17 mouse cellular contexts compared by ENCODE assay signal in the genomic region with DNA sequence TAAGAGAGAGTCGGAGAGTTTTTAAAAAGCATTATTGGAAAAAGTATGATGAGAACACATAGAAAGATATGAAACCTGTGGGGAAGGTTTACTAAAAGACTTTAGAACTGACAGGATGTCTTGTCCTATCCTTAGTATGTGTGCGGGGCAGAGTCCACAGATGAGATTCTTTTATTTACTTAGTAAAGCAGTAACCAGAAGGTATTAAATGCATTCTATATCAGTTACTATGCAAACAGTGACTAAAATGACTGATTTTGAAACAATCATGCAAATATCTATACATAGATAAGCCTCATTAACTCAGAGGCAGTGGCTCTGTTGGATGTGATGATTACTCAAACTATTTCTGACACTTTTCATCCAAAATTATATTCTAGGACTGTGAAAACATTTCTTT.
"Had no signal": no experiment of that assay in that cellular context is flagged by ENCODE, and none has a peak within 500 bp of the region (broad histone marks: within the 10 kb centered on the region; RNA-seq: fewer than 3 reads in every experiment).

No protein-coding gene starts in this region.

- H3K4me3 ChIP-seq: liver, embryonic 15.5 days had no signal

- DNase-seq: kidney, adult 18-20 months; kidney, adult 9 months; kidney, postnatal 14 days; kidney, postnatal 4 days; layer of hippocampus, adult 9-11 months; lung, adult 2 months; lung, postnatal 14 days; lung, postnatal 4 days; midbrain, embryonic 14.5 days; right cerebral cortex, postnatal 14 days; right cerebral cortex, postnatal 4 days; spleen, adult 18-20 months; thymus, adult 18-20 months; thymus, postnatal 36 days had no signal

- H3K27ac ChIP-seq: liver, embryonic 15.5 days had no signal

- H3K9me3 ChIP-seq: liver, embryonic 15.5 days had no signal

- H3K36me3 ChIP-seq: liver, embryonic 15.5 days had no signal

- H3K9ac ChIP-seq: liver, embryonic 15.5 days had no signal

- H3K27me3 ChIP-seq: liver, embryonic 15.5 days had no signal

- H3K4me2 ChIP-seq: liver, embryonic 11.5 days; liver, embryonic 15.5 days; midbrain, embryonic 11.5 days had no signal
